Mouse (Mus musculus): Measurements from ENCODE around the gene Cdh15. TPM values are rescaled to one million over a fixed set of nuclear protein-coding genes. Genes with fewer than 3 reads are reported as not detected.

Gene Cdh15
- total RNA-seq, 4 experiments from 2014 or later: 17.7 to 29.9 (median 21.9) TPM

DNA sequence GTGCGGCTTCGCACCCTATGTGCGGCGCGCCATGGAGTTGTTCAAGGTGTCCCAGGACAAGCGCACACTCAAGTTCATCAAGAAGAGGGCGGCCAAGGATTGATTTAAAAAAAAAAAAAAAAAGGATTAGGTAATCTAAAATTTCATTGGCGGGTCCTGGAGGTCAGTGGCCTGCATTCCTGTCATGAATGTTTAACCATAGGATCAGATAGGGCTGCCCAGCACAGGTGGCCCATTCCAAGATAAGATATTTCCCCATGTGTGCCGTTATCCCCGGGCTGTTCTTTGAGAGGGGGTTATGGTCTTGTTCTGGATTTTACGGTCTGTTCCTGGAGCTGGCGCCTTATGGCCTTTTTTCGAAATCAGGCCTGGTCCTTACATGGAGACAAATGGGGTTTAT, 11.1 kb upstream of the Cdh15 start:
- DNase-seq (ENCODE audit: low spot score in 2 of 2): no peak

GRCm38 (mm10) chr8:122844161-122844560, 3.6 kb upstream of the Cdh15 start:
- DNase-seq (ENCODE audit: low spot score in 2 of 2): no peak

DNA sequence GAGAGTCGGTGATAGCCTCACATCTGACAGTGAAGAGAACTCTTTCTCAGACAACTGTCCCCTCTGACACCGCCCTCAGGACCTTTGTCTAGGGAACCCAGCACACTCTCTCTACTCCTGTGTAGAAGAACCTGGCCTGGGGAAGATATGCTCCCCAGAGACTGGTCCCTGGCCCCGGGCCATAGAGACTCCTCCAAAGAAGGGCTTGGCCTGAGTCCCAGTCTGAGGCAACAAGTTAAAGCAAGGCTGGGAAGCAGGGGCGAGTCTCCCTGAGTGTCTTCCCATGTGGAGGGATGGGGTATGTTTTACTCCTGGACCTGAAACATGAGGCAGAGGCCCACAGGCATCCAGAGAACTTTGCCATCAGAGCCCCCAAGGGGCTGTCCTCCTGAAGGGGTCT, 2.1 kb upstream of the Cdh15 start:
- DNase-seq (ENCODE audit: low spot score in 2 of 2): no peak

GRCm38 (mm10) chr8:122849152-122849910, 1.6 kb downstream of the Cdh15 start:
- no peak for DNase-seq (ENCODE audit: low spot score in 2 of 2)

- DNase-seq (ENCODE audit: low spot score in 2 of 2): no peak
Observed at GRCm38 (mm10) chr8:122850641-122851240, 3.0 kb downstream of the Cdh15 start.

DNA sequence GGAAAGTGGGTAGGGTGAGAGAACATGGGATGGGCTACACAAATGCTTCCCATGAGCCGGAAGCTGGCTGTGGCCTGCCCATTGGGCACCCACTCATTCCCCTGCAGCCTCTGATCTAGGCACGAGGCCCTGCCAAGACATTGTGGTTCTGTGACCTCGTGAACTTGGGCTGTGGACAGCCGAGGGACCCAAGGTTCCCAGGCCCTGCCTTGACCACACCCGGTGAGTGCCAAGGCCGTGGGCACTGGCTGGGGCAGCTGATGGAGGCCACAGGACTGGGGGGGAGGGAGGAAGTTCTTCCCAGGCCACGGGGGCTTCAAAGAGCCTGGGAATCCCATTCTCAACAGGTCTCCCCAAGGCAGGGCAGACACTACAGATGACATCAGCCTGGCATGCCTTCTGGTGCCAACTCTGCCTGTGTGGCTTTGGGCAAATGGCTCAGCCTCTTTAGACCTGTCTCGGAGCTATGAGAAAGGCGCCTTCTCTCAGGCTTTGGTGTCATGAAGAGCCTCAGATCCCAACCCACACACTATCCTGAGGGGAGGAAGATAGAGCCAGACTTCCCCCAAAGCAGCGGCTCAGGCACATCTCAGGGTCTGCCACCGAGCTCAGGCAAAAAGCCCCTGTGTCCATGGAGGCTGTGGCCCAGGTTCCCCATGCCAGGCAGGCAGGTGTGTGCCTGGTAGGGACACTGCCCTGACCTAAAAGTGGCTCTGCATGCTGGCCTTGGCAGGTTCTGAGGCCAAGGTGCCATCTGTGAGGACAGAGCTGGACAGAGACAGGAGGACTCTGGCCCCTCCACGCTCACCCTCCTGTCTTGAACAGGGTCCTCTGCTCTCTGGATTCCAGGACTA, 4.2 kb downstream of the Cdh15 start:
- no peak for DNase-seq (ENCODE audit: low spot score in 2 of 2)

GRCm38 (mm10) chr8:122852546-122852905, 4.8 kb downstream of the Cdh15 start:
- DNase-seq (ENCODE audit: low spot score in 2 of 2): no peak

DNA sequence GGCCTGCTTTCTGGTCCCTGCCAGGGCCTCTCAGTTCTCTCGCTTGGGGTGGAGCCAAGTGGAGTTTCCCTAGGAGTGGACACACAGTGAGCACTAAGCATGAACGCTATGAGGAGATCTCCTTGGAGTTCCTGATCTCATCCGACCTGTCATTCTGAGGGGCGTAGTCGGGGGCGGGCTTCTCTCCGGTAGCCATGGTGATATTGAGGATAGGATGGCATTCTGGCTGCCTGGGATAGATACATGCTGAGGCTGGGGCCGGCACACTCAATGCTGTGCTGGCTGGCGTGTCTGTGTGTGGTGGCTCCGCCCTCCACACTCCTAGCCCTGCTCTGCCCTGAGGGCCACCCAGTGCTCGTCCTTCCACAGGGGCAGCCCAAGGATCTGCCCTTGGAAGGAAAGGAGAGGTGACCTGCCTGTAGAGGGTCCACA, 5.6 kb downstream of the Cdh15 start:
- DNase-seq (ENCODE audit: low spot score in 2 of 2): peak in 1 of 2 experiments; percentile 48

GRCm38 (mm10) chr8:122854388-122854787, 6.6 kb downstream of the Cdh15 start:
- no peak for DNase-seq (ENCODE audit: low spot score in 2 of 2)

DNA sequence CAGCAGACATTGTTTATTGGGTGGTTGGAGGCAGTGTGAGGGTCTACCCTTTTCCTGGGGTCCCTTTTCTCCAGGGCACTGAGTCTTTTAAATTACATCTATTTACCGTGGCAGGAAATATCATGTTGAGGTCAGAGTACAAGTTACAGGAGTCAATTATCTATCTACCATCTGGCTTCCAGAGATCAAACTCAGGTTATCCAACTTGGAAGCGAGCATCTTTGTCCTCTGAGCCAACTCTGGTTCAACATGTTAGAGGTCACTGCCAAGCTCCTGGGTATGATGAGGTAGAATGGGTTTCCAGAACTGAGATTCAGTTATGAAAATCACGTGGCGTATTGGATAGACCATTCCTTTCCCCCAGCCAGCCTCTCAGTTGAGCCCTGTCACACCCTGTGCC, 7.4 kb downstream of the Cdh15 start:
- DNase-seq (ENCODE audit: low spot score in 2 of 2): no peak

DNA sequence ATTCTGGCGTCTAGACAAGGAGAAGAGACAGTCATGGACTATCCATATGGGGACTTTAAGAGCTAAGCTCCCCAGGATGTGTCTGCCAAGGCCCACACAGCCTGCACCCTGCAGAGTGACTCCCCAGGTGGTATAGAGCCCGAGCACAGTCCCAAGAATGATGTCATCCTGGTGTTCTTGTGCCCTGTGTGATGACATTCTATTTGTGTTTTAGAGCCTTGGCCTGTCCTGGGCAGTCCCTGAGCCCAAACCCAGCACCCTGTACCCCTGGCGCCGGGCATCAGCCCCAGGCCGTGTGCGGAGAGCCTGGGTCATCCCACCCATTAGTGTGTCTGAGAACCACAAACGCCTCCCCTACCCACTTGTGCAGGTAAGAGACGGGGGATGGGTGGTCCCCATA, 8.5 kb downstream of the Cdh15 start:
- DNase-seq (ENCODE audit: low spot score in 2 of 2): no peak

GRCm38 (mm10) chr8:122859843-122860242, 12.1 kb downstream of the Cdh15 start:
- no peak for DNase-seq (ENCODE audit: low spot score in 2 of 2)

DNA sequence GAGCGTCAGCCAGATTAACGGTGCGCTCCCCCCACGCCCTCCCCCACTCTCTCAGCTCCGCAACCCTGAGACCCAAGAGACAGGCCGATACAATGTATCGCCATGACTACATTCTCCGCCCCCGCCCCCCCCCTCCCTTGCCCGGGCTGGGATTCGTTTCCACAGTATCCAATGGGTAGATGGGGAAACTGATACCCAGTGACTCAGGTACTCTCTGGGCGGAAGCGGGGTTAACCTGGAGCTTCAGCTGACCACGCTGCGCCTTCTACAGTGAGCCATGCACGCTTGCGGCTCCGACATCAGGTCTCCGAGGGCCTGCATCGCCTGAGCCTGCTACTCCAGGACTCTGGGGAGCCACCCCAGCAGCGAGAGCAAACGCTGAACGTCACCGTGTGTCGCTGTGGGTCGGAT, 17.0 kb downstream of the Cdh15 start:
- DNase-seq (ENCODE audit: low spot score in 2 of 2): no peak

GRCm38 (mm10) chr8:122865441-122865840, 17.7 kb downstream of the Cdh15 start:
- DNase-seq (ENCODE audit: low spot score in 2 of 2): no peak

DNA sequence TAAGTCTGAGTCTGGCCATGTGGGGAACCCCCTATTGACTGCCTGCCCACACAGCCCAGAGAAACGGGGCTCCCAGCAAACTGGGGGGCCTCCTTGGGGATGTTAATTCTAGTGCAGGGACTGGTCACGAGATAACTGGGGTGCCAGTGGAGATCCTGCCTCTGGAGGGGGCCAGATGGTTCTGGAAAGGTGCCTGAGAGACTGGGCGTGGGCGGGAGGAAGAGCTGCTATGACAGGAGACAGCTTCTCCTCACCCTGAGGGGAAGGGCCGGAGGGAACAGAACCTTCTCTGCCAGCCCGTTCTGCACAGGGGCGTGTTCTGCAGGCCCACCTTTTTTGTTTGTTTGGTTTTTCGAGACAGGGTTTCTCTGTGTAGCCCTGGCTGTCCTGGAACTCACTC, 18.5 kb downstream of the Cdh15 start:
- no peak for DNase-seq (ENCODE audit: low spot score in 2 of 2)

DNA sequence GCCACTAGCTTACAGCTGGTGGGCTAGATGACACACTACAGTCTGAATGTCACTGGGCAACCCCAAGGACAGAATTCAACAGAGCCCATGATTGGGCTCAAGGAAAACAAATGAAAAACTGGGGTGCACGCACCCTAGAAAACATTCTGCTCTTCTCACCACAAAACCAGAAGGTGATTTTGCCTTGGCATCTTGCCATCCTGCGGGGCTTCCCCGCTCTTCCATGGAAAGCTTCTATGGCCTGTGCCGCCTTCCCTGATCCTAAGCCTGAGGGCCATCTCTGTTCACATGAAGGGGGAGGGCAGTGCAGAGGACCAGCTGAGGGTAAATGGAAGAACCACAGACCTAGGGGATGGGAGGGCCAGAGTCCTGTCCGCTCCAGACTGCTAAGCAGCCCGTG, 20.2 kb downstream of the Cdh15 start:
- no peak for DNase-seq (ENCODE audit: low spot score in 2 of 2)

- no peak for DNase-seq (ENCODE audit: low spot score in 2 of 2)
Observed at GRCm38 (mm10) chr8:122870377-122870863, 22.7 kb downstream of the Cdh15 start.

DNA sequence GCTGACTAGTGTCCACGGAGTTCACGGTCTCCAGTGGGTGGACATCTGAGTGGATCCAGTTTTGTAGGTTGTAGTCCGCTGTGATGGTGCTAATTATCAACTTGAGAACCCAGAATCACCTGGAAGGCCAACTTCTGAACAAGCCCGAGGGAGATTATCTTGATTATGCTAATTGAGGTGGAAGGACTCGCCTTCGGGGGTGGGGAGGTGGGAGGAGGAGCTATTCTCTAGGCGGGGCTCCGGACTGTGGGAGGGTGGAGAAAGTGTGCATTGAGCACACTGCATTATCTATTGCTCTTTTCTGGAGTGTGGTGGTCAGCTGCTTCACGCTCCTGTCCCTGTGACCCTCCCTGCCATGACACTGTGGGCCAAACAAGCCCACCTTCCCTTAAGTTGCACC, 23.9 kb downstream of the Cdh15 start:
- DNase-seq (ENCODE audit: low spot score in 2 of 2): no peak

DNA sequence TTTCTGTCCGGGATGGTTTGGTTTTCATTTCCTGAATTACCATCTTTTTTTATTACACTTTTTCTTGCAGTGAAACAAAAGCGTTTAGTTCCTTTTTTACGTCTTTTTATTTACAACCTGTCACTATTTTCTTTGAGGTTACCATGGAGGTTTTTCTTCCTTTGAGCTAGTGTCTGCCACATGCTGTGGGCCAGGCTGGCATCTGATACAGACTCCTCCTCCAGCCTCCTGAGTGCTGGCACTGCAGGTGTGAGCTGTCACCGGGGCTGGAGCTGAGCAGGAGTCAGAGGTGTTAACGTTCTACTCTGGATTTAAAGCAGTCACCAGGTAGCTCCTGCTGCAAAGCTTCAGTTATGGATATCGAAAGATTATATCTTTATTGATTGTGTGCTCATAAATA, 25.4 kb downstream of the Cdh15 start:
- no peak for DNase-seq (ENCODE audit: low spot score in 2 of 2)

GRCm38 (mm10) chr8:122875186-122875585, 27.4 kb downstream of the Cdh15 start:
- DNase-seq (ENCODE audit: low spot score in 2 of 2): no peak

DNA sequence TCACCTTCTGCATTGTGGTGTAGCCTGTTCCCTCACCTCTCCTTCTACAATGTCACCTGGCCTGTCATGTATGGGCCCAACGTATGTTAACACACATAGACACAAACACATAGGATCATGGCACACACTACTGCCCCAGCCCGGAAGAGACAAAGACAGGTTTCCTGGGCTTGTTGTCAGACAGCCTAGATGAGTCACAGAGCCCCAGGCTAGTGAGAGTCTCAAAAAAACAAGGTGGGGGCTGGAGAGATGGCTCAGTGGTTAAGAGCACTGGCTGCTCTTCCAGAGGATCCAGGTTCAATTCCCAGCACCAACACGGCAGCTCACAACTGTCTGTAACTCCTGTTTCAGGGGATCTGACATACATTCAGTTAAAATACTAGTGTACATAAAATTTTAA, 30.5 kb downstream of the Cdh15 start:
- DNase-seq (ENCODE audit: low spot score in 2 of 2): no peak

GRCm38 (mm10) chr8:122880302-122880701, 32.5 kb downstream of the Cdh15 start:
- DNase-seq (ENCODE audit: low spot score in 2 of 2): no peak
